Mouse (Mus musculus) erythroblast, embryonic 14.5 days (primary cell): Measurements from ENCODE around the gene Epha8. TPM values are rescaled to one million over a fixed set of nuclear protein-coding genes. Genes with fewer than 3 reads are reported as not detected.

Experiments
- H3K27me3 ChIP-seq: 2 replicates; pipeline ENCODE4 v1.6.1; 2012; ENCODE audit warnings: inconsistent platforms; ENCODE audit not compliant: control insufficient read depth
- H3K36me3 ChIP-seq: 2 replicates; pipeline ENCODE4 v1.6.1; 2012; ENCODE audit warnings: mild to moderate bottlenecking, inconsistent platforms; ENCODE audit not compliant: control insufficient read depth
- H3K4me1 ChIP-seq: 2 replicates; pipeline ENCODE4 v1.6.1; 2012; ENCODE audit warnings: inconsistent platforms; ENCODE audit not compliant: control insufficient read depth
- H3K4me3 ChIP-seq: replicated peaks from 2 replicates; pipeline ENCODE3; 2012; ENCODE audit warnings: moderate library complexity, mild to moderate bottlenecking, inconsistent platforms
- H3K9me3 ChIP-seq: 2 replicates; pipeline ENCODE4 v1.6.1; 2012; ENCODE audit warnings: low read length, inconsistent platforms, mixed read lengths; ENCODE audit not compliant: control insufficient read depth
- GATA1 ChIP-seq: IDR thresholded peaks from 2 replicates; pipeline ENCODE4 v1.6.1; 2012; ENCODE audit warnings: low read length, inconsistent platforms, mixed read lengths
- TAL1 ChIP-seq: IDR thresholded peaks from 3 replicates; pipeline ENCODE4 v1.6.1; 2012; ENCODE audit warnings: low read length, inconsistent platforms, mixed read lengths
- polyA plus RNA-seq: library from polyadenylated mRNA; stranded (reverse); fragments of >175 nt; gene quantifications from 2 replicates; pipeline ENCODE4 v1.2.3, GENCODE M21; 2012

Epha8 gene
- polyA plus RNA-seq, 1 experiment, result 12.9 TPM

DNA sequence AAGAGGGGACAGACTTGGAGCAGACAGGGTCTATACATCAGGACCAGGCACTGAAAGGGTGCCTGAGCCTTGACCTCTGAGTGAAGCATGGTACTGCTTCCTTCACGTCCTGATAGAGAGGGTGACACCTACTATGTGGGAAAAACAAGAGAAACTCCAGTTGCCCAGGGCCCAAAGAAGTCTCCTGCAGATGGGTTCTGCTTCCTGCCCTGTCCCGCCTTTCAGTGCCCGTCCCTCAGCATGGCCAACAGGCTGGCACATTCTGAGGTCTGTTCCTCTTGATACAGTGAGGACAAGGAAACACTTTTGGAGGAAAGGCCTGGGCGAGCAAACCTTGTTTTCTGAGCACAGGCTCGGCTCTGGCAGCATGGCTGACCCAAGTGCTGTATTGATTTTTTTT, 68.9 kb downstream of the Epha8 start:
- Histone ChIP-seq H3K27me3 (no peaks in the 10 kb centered on the region), H3K4me3 (no peak overlapping the region), H3K4me1 (no peaks in the 10 kb centered on the region), H3K36me3 (no peaks in the 10 kb centered on the region), H3K9me3 (no peaks in the 10 kb centered on the region)
- no peak for TF ChIP-seq GATA1

DNA sequence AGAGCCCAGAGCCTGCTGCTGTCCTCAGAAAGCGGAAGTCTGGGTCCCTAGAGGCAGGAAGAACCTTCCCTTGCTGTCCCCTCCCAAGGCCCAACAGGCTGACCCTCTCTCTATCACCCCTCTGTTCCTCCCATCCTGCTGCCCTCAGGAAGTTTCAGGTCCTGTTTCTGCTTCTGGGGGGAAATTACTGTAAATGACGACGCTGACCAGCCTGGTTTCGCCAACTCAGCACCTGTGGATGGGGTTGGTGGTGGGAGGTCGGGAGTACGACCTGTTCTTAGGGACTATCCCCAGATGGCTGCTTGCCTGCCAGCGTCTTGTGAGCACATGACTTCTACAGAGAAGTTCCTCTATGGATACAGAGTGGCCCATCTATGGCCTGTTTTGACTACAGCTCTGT, 70.5 kb downstream of the Epha8 start, which contains the start of gene C1qb:
Gene C1qb (minus strand): TSS at position 87 of the 400 bp plus-strand sequence.
- no peaks in the 10 kb centered on the region for H3K36me3 ChIP-seq
- H3K4me3 ChIP-seq, result no peak within 1 kb of the TSS
- TF ChIP-seq TAL1 (no peak), GATA1 (no peak)
- H3K4me1 ChIP-seq, result no peaks in the 10 kb centered on the region
- H3K9me3 ChIP-seq, result no peaks in the 10 kb centered on the region
- H3K27me3 ChIP-seq, result no peaks in the 10 kb centered on the region

Other genes starting within 250 kb of the Epha8 start
- gene Ephb2, start 120.8 kb downstream of the Epha8 start, polyA plus RNA-seq, result not detected in 2 replicates
- gene C1qb, start 70.6 kb downstream of the Epha8 start, polyA plus RNA-seq, result 2.6 and 3.7 TPM in 2 replicates
- 4.0 and 6.2 TPM in 2 replicates for gene C1qc, start 63.8 kb downstream of the Epha8 start, polyA plus RNA-seq
- 3.4 and 4.0 TPM in 2 replicates for gene C1qa, start 58.0 kb downstream of the Epha8 start, polyA plus RNA-seq
- 0.17 TPM in 2 replicates for gene Zbtb40, start 92.0 kb upstream of the Epha8 start, polyA plus RNA-seq